Mouse (Mus musculus): ENCODE data around the gene Lrrc8a.
A peak's percentile ranks its signal among the peaks of the same experiment; 100 is the strongest.

Lrrc8a gene

GRCm38 (mm10) chr2:30261921-30262839 is 24.7 kb downstream of the Lrrc8a start:
- DNase-seq (ENCODE audit: low spot score): no peak

- DNase-seq (ENCODE audit: low spot score): peak; percentile 60
Measured at GRCm38 (mm10) chr2:30262840-30263441, 25.4 kb downstream of the Lrrc8a start.

- no peak for DNase-seq (ENCODE audit: low spot score)
Measured at GRCm38 (mm10) chr2:30263811-30264210, 26.3 kb downstream of the Lrrc8a start.

GRCm38 (mm10) chr2:30264671-30265519 is 27.4 kb downstream of the Lrrc8a start:
- no peak for DNase-seq (ENCODE audit: low spot score)

- DNase-seq (ENCODE audit: low spot score): peak; percentile 52
Measured at GRCm38 (mm10) chr2:30265767-30266253, 28.3 kb downstream of the Lrrc8a start, which contains the start of gene Phyhd1. Gene Phyhd1, plus strand, starts transcription at chr2:30266203.

DNA sequence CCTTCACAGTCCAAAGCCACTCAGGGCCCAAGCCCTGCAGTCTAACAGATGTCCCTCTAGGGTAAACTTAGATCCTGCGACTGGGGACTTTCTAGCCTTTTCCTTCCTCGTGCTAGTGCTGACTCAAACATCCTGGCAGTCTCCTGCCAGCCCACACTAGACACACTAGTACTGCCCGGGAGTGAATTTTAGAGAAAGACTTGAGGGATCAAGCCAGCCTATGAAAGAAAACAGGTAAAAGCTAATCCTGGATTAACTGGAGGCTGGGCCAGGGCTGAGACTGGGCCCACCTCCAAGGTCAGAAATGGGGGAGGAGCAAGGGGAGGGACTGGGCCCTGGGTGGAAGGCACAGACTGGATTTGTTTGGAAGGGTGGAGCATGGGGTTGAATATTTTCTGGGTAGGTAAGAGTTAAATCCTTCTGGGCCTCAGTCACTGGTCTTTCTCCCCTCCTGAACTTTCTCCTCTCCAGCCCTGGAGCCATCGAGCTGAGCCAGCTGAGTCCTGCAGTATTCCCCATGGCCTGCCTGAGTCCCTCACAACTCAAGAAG is 29.0 kb downstream of the Lrrc8a start:
- peak; percentile 67 for DNase-seq (ENCODE audit: low spot score)

DNA sequence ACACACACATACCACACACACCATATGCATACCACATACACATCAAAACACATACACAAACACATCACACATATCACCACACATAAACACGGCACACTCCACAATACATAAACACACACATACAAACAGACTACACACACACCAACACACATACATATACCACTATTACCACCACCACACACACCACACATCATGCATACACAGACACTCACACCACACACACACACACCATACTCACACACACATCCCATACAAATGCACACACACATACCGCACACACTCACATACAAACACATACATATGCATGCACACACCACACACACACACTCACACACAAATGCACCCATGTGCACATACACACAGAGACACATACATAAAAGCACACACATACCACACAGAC is 30.0 kb downstream of the Lrrc8a start:
- DNase-seq (ENCODE audit: low spot score): no peak

GRCm38 (mm10) chr2:30268371-30268770 is 30.9 kb downstream of the Lrrc8a start:
- no peak for DNase-seq (ENCODE audit: low spot score)

DNA sequence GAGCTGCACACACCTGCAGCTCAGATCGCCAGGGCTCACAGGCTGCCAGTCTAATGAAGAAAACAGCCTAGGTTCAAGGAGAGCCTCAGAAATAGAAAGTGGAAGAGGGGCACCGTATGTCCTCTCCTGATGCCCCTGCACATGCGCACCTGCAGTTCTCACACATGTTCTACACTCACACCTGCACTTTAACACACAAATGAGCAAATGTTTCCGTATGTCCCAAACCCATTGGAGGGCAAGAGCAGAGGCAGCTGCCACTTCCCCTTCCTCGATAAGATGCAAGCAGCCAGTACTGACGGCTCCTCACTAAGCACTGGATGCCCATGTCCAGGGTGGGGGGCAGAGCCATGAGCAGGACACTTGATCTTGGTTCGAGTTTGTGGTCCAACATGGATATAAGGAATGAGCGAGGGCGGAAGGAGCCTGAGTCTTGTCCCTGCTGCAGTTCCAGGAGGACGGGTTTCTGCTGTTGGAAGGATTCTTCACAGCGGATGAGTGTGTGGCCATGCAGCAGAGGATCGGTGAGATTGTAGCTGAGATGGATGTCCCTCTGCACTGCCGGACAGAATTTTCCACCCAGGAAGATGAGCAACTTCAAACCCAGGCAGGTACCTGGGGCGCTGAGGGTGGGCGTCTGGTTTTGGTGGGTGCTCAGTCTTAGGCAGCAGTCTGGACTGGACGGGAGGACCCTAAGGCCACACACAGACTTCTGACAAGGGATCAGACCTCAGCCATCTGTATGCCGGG is 31.9 kb downstream of the Lrrc8a start:
- no peak for DNase-seq (ENCODE audit: low spot score)

DNA sequence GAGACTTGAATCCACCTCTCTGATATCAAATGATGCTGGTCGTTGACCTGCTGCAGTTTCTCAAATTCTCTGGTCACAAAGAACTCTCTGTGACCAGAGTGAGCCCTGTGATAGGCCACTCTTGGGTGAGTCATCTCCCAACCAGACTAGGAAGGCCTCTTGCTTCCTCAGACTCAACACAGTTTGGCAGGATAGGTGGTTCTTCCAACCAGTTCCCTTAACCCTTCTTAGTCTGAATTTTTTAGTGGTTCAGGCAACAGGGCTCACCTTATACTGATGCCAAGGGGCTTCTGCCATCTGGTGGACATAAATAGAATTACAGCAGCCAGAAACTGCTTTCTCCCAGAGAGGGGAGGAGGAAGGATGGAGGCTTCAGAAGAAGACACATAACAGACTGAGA is 32.6 kb downstream of the Lrrc8a start:
- DNase-seq (ENCODE audit: low spot score): no peak

DNA sequence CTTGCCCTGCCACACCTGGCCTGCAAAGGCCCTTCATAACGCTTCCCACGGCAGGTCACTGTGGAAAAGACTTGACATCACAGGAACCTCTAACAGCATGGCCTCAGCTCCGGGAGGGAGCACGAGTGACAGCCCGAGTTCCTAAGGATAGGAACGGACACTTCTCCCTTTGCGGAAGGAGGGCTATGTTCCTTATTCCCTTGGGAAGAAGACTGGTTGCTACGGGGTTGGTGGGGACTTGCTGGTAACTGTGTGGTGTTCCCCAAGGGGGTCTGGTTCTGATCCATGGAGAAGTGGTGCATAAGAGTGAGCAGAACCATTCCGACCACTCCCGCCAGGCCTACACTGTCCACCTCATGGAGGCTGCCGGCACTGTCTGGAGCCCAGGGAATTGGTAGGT is 43.2 kb downstream of the Lrrc8a start, which contains the start of gene Gm28038:
Gene Gm28038 (plus strand): TSS at position 301 of the 400 bp plus-strand sequence.
- DNase-seq (ENCODE audit: low spot score): no peak

GRCm38 (mm10) chr2:30281651-30282050 is 44.1 kb downstream of the Lrrc8a start:
- DNase-seq (ENCODE audit: low spot score): no peak

DNA sequence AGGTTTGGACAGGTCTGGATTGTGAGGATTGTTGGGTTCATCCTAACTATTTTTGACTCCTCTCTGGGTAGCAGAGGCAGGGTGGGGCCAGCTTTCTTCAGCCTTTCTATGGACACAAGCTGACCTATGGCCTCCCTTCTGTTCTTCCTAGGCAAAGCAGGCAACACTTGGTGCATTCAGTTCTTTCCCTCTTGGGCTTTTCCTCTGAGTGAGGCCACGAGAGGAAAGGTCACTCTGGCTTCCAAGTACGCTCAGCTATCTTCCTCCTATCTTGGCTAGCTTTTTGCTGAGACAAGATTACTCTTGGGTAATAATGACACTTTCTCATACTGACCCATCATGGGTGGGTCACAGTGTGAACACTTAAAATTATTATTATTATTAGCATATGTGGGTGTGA is 45.7 kb downstream of the Lrrc8a start:
- DNase-seq (ENCODE audit: low spot score): no peak

GRCm38 (mm10) chr2:30285004-30285403 is 47.5 kb downstream of the Lrrc8a start:
- DNase-seq (ENCODE audit: low spot score): no peak

DNA sequence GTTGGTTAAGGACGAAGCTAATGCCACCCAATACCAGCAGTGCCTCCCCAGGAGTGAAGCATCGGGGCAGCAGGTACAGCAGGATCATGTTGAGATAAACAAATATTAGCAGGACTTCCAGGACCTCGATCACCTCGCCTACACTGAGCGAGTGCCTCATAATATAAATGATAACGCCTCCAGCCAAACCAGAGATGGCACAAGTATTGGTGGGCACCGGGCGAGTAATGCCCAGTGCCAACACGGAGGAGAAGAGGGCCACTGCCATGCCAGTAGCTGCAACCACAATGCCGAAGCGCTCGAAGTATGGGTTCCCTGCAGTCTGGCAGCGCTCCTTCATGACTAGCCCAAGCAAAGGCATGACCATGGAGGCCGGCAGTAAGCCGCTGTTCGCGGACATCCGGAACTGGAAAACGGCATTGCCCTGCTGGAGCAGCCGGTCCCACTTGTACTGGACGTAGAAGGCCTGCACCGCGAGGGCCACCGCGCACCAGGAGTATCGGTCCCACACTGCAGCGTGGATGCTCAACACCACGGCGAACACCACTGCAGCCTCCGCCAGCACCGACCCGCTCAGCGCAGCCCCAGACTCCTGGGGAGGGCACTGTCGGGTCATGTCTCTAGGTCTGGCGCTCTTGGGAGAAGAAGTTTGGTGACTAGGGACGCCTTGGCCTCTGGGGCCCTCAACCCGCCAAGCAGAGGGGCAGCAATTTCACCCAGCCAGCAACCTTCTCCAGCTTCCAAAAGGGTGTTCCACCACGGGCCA is 48.1 kb downstream of the Lrrc8a start:
- no peak for DNase-seq (ENCODE audit: low spot score)

DNA sequence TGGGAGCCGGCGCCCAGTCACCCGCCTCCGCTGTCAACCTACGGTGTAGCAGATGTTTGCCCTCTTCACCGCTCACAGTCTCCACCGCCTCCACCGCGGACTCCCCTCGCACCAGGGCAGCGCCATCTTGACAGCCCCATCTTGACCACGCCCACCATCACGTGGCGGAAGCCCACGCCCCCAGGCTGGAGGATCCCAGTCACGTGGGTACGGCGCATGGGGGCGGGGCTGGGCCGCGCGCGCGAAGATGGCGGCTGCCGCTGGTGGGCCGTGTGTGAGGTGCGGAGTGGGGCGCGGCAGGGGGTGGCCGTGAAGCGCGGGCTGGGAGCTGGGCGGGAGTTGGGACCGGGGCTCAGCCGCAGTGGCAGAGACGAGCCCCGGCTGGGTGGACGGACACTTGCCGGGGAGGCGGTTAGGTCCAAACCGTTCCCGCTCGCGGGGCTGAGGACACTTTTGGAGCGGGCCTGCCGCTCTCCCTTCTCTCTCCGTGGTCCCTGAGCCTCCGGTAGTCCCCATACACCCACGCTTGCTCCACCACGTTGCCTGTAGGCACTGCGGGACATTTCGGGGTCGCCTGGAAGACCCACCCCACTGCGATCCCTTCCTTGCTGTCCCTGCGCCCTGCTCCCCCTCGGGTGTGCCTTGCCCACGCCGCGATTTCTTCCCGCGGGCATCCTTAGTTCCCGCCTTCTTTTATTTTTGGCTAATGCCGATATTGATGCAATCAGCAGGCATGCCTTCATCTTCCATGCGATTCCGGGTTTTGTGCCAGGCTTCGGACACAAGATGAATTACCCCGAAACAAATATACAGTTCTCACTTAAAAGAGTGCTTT is 48.9 kb downstream of the Lrrc8a start, which contains the start of the genes Dolk and Nup188:
Gene Dolk (minus strand): TSS at position 143 of the 835 bp plus-strand sequence.
Gene Nup188 (plus strand): TSS at position 206 of the 835 bp plus-strand sequence.
- peak; percentile 96 for DNase-seq (ENCODE audit: low spot score)

DNA sequence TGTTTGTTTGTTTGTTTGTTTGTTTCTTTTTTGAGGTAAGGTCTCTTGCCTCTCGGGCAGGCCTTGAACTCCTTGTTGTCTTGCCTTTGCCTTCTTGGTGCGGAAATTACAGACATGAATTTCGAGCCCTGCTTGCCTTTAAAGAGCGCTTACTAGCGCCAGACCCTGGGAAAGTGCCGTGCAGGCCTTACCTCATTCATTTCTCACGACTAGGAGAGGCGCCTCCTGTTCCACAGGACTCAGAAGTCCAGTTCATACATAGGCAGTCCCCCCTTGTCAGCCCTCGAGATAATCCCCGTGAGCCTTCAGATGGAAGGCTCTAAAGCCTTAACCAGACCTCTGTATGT is 49.5 kb downstream of the Lrrc8a start:
- no peak for DNase-seq (ENCODE audit: low spot score)

- DNase-seq (ENCODE audit: low spot score): no peak
Measured at GRCm38 (mm10) chr2:30299525-30299924, 62.0 kb downstream of the Lrrc8a start.

- DNase-seq (ENCODE audit: low spot score): no peak
Measured at GRCm38 (mm10) chr2:30299966-30300365, 62.5 kb downstream of the Lrrc8a start.
